Mouse (Mus musculus) monocyte, adult 5-6 weeks (primary cell): ENCODE data around the gene Cep250. TPM values are rescaled to one million over a fixed set of nuclear protein-coding genes. Genes with fewer than 3 reads are reported as not detected.
A peak's percentile ranks its signal among the peaks of the same experiment; 100 is the strongest.
"Not testable (repeated sequence)": the region's sequence is repeated elsewhere in the genome, so short reads cannot be mapped to it uniquely, and the experiment has no call there.

Source experiments
- ATAC-seq: fragments of 153-309, 156-312 bp; replicated peaks from 2 replicates; pipeline ENCODE4 v1.8.0; 2017; ENCODE audit warnings: mild to moderate bottlenecking; ENCODE audit not compliant: low TSS enrichment, insufficient number of reproducible peaks, severe bottlenecking, poor library complexity, low FRiP score
- total RNA-seq: library from RNA; stranded (forward); fragments of 200-1000, 200-491, 200-594 nt; gene quantifications from 3 replicates; pipeline ENCODE4 v1.2.3, GENCODE M21; 2017

Gene Cep250
- 67.3 to 170 TPM (median 77.6 TPM) in 3 replicates for total RNA-seq

DNA sequence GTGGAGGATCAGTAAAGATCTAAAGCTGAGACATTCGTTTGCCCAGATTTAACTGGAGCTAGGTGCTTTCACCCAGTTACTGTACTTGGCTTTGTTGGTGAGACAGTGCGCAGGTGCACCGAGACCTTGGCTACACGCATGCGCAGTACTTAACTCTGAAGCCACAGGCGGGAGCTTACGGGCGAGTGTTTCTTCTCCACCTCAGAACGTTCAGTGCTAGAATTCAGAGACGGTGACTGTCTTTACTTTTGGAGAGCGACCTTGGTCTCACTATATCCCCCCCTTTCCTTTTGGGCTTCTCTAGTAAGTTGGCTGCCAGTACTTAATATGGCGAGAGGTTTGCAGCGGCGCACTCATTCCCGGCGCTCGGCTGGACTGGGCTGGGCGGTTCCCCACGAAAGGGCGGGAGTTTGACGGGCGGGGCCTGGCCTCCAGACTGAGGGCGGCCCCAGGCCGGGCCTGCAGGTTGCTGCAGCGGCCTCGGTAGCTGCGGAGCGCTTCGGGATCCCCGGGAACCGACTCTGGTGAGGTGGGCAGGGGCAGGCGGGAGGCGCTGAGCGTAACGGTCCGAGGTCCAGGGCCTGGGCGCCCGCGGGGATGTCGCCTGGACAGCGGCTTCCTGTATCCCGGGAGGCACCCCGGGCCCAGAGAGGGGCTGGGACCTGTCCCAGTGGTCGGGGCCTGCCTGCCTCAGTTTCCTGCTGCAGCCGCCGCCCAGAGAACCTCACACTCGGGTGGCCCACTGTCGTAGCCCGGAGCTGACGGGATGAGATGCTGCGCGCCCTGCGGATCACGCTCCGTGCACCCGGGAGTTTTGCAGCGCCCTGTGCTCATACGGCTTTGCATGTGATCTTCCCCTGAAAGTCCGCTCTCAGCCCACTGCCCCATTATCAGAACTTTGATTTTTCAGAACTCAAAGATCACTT is at the start of gene Cep250:
TSS of gene Cep250 (plus strand) at position 325 of the 926 bp plus-strand sequence.
- ATAC-seq = peak; percentile 91

DNA sequence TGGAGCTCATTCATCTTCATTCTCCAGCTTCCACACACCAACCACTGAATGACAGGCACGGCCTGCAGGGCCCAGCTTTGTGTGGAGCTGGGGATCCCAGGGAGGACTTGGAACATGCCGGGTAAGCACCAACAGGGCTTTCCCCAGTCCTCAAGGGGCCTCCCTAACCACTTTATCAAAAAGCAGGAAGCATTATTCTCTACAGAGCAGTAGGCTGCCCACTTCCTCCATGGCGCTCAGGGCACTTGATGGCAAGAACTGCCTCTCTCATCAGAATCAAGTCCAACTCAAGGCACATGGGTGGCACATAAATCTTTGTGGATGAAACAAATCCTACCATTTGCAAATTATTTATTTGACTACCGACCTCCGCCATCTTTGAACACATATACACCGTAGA is 41.6 kb upstream of the Cep250 start:
- no peak for ATAC-seq

DNA sequence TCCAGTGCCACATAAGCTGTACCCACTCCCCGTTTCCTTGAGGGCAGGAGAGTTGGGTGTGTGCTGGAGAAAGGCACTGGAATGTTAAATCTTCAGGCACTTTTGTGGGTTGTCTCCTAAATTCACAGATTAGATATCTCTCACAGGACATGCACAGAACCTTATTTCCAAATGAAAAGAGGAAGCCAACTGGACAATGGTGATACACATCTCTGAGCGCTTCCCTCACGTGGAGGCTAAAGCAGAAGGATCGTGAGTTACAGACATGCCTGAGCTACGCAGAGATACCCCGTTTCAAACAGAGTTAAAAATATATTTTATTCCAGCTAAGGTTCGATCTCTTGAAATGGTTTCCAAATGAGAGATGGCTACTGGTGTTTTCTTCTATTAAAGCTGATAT is 33.1 kb upstream of the Cep250 start:
- ATAC-seq = no peak

DNA sequence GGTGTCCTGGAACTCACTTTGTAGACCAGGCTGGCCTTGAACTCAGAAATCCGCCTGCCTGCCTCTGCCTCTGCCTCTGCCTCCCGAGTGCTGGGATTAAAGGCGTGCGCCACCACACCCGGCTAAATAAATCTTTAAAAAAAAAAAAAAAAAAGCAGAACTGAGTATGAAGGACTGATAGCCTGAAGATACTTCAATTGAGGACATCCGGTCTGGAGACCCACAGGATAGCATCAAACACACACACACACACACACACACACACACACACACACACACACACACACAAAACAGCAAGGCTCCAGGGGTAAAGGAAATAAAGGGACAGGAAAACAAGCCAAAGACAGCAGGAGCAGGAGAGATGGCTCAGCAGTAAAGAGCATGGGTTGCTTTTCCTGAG is 31.0 kb upstream of the Cep250 start:
- ATAC-seq = not testable (repeated sequence)

DNA sequence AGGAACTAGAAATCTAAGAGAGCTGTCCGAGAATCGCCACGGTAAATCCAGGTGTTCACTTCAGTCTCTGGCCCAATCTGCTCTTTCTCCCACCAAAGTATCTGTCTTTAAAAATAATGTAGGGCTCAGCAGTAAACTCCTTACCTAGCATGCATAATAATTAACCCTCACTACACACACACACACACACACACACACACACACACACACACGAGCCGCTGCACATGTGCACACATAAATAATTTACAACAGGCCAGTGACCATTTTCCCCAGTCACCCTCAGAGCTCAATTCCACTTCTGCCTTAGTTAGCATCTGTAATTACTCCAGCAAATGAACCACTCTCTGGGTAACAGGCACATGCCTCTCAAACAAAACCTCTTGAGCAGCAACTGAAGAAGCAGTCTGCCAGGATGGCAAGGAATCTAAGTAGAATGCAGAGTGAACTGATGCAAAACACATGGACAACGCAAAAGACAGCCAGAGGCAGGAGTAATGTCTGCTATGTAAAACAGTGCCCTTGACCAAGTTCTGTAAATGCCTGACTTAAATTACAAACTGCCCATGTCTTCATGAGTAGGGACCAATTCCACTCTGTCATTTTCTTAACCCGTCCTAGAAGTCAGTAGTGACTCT is 27.4 kb upstream of the Cep250 start:
- no peak for ATAC-seq

DNA sequence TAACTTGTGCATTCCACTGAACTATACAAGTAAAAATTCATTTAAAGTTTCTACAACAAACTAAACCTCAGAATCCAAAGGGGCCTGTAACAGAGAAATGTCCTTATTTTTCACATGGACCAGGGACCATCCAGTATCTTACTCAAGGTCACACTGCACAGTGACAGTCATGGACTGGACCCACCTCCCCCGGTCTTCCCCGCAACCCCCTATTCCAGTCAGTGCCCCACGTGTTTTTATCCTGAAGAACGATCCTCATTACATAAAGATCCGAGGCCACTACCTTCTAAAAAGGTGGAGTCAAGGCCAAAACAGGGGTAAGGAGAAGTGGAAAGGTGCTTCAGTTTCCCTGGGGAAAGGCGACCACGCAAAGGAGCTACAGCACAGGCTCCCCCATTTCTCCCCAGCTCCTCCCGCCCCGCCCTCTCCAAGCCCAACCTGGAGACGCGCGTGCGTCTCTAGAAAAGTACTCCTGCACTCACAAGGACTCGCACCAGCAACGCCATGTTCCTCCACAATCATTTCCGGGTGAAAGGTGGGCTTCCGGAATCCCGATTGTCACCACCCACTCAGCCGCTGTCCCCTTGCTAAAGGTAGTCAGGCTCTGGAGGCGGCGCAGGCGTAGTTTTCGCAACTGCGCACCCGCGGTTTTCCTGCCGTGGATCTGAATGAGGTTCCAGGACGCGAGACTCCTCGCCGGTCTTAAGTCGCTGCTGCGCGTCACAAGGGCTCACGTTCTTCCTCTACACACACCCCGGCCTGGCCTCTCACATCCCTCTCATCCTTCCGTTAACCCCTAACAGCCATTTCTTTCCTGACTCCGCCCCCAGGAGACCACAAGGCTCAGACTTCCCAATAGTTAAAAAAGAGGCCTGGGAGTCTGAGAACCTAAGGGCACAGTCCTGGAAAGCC is 26.5 kb upstream of the Cep250 start, which contains the start of gene Uqcc1:
TSS of gene Uqcc1 (minus strand) at position 780 of the 912 bp plus-strand sequence.
- ATAC-seq = peak; percentile 99

DNA sequence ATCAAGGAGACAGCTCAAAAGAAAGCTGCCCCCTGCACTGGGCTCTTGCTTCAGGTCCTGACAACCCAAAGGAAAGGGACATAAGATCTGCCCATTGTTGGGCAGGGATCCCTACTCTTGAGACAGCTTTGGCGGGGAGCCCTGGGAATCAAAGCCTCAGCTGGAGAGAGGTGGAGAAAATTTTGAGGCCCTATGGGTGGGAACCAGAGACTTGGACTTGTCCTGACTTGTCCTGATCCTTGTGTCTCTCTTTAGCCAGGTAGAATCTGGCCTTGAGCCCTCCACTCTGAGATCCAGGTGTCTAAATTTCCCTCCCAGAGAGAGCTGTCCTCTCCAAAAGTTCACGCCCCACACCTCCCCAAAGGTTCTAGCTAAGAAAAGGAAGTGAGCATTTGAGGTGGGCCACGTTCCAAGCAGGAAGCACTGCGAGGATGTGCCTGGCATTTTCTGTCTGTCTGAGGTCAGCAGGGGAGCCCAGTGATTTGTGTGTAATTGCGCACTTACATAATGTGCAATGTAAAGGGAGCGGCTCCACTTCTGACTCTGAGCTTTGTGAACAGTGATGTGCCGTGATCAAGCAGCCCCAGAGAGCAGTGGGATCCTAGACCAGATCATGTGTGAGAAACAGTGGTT is 16.2 kb upstream of the Cep250 start:
- no peak for ATAC-seq

DNA sequence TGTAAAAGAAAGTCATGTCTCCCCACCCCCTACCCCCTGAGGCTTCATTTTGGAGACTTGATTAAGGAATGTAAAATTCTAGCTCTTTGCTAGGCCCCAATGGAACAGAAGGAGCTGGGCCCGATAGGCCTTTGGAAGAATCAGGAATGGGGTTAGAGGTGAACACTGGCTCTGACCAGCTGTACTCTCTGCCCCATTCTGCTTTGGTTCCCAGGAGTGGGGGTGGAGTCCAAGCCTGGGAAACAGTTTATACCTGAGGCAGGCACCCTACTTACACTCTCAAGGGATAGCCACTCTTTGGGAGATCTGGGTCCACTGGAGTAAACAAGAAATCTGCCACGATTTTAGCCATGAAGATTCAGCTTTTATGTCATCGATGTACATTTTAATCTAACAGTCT is 15.6 kb upstream of the Cep250 start, which contains the start of gene Gm15557:
TSS of gene Gm15557 (plus strand) at position 48 of the 400 bp plus-strand sequence.
- no peak for ATAC-seq

DNA sequence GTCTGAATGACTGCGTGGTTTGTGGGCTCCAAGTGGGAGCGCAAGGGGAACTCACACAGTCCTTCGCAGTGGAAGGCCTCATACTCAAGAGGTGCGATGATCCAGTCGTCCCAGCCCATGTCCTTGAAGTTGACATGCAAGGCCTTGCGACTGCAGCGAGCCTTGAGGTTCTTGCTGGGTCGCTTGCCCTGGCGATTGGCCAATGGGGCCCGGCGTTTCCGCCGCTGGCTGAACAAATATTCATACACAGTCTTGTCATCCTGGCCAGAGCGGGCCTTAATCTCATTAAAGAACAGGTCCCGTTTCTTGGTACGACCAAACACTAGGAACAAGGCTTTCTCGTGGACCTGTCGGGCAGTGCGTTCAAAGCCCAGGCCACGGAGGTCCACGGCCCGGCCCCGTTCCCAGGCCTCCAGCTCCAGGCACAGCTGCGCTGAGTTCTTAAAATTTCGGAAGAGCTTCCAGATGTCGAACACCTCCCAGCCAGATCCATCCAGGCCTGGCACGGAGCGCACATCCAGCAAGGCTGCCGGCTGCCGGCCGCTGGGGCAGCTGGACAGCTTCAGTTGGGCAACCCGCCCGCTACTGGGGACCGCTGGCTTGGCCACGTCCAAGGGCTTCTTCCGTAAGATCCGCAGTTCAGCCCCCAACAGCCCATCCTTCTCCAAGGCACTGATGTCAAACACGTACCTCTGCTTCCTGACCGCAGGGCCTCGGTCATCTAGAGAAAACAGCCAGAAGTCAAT is 14.4 kb upstream of the Cep250 start:
- no peak for ATAC-seq

DNA sequence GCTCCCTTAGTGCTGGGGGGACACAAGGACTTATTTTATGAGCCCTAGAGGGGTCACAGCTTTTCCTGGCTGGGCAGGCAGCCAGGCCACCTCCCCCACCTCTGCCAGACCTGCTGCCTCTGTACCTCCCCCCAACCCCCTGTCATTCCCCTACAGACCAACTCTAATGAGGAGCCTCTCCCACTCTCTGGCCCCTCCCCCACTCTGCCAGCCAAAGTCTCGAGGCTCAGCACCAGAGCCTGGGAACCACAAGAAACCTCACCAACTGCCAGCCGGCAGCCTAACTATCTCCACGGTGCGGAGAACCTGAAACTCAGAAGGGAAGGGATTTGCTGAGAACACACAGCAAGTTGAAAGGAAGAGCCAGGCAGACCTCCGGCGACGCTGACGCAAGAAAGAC is 12.8 kb upstream of the Cep250 start:
- ATAC-seq = no peak

DNA sequence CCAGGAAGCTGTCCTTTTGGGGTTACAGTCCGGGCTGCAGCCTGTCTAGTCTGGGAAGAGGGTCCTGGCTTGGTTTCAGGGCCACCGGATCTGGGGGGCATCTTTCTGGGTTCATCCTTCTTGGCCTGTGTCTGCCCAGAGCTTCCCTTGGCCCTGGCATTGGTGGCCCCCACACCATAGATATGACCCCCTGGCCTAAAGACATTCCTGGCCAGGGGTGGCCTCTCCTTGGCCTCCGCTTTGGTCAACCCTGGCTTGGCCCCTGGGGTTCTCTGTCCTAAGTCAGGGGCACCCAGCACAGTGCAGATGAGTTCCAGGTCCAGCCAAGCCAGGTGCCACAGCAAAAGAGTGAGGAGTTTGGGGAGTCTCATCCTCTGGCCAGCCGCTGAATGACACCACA is 11.6 kb upstream of the Cep250 start:
- no peak for ATAC-seq

DNA sequence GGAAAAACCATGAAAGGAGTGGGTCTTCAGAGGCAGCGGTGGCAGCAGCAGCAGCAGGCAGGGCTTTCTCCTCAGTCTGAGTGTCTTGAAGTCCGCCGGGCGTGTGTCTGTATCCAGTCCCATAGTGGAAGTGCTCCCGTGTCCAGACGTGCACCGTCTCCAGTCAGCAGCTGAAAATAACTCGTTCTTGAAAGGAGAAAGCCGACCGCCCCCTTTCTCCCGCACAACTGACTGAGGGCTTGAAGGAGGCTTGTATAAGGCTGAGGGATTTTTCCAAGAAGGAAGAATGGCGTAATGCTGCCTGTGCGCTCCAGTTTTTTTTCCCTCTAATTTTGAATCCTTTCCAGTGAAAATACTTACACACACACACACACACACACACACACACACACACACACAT is 11.1 kb upstream of the Cep250 start, which contains the start of gene Gdf5:
TSS of gene Gdf5 (minus strand) at position 244 of the 400 bp plus-strand sequence.
- ATAC-seq = no peak

DNA sequence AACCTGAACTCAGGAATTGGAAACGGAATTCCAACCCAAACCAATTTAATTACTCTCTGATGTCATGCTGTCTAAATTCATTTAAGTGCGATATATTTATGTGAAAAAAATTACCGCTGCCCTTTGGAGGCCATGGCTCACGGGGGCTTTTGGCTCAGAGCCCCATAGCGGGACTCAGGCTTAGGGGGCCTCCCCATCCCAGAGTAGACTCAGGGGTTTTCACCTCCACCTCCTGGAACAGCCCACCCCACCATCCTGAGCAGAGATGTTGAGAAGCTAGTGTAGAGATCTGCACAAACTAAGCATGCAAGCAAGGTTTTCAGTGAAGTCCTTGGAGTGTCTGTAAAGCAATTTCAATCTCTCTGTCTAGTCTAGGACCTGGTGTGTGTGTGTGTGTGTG is 10.7 kb upstream of the Cep250 start:
- ATAC-seq = no peak

DNA sequence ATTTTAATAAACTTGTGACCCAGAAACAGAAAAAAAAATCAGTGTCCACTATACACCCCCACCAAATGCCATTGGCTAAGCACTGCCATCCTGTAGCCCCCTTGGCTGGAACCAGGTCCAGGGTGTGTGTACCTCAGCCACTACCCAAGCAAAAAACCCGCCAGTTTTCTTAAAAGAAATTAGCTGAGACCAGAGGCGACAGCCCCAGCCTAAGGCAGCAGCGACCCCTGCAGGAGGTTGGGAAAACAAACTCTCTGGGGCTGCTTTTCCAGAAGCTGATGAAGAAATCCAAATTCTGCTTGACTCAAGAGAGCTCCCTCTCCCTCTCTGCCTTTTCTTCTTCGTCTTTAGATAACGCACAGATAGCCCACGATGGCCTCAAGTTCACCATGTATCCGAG is 10.2 kb upstream of the Cep250 start:
- ATAC-seq = 0 out of 2 replicates have a peak, but pooled peaks have one; percentile 19

DNA sequence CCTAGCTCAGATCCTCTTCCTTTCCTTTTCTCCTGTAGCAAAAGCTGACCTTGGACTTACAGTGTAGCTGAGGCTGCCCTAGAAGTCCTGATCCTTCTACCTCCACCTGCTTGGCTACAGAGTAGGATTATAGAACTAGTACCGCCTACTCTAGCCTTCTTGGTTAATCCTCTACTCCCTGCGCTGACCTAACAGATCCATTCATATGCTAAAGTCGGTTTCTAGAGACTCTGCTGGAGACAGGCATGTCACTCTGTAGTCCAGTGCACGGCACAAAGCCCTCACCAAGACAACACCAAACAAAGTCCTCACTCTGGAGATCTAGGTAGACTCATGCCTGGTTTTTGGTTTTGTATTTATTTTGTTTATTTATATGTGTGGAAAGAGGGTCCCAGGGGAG is 9.8 kb upstream of the Cep250 start:
- 0 out of 2 replicates have a peak, but pooled peaks have one; percentile 2 for ATAC-seq

DNA sequence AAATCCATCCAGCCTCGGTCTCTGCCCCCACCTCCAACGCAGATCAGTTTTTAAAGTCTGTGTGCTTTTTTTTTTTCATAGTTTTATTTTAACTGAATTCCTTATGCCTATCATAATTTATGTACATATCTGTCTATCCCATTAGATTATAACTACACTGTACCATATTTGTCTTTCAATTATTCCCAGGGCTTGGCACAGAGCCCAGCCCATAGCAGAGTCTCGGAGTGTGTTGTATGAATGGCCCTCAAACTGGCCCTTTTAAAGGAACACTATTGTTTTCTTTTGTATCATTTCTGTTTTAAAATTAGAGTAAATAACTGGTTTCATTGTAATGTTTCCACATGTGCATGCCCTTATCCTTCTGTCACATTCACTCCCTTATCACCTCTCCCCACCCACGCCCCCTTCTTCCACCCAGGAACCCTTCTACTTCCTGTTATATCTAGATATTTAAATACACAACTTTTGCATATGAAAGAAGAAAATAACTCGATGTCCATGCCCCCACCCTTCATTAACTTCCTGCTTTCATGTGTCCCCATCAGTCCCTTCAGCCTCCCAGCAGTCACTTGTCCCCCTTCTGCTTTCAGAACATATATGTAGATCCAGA is 8.8 kb upstream of the Cep250 start:
- ATAC-seq = no peak

DNA sequence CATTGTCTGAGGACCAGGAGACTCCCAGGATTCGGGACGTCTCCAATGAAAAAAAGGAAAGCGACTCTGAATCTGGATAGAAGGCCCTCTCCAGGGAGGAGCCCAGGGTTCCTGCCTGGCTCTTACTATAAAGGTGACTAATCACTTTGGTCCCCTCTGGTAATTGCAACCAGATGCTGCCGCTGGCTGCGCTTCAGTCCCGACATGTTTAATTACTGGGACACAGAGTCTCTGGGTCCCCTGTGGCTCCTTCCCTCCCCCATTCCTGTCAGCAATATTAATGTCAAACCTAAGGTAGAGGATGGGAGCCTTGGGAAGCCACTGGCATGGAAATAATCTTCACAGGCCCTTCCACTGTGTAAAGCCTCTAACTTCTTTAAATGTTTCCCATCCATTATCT is 6.9 kb upstream of the Cep250 start:
- no peak for ATAC-seq
